Mouse (Mus musculus): ENCODE data around the gene Tjp3.
A peak's percentile ranks its signal among the peaks of the same experiment; 100 is the strongest.

DNA sequence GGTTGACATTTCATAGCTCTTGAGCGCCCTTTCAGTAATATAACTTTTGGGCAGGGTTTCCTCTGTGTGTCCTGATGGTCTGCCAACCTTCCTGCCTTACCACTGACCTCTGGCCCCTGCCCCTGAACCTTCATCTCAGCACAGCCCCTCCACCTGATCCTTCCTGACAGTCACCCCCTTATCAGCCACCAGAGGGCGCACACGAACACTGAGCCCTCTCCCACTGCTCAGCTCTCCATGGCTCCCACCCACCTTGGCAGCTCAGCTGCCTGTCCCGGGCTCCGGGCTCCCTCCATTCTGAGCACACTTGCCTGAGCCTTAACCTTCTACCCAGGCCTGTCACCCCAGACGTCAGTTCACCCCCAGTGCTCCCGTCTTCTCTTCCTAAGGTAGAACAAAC is 2.1 kb downstream of the Tjp3 start:
- peak; percentile 89 for TF ChIP-seq CTCF (IDR thresholded peaks at IDR 0.05; ENCODE audit: borderline replicate concordance, control insufficient read depth, extremely low read depth, insufficient read depth, low read length, poor library complexity)
- TF ChIP-seq POLR2A (IDR thresholded peaks at IDR 0.05; ENCODE audit: control insufficient read depth, extremely low read depth, insufficient read depth, low read length, poor library complexity), result no peak

All from thymus, adult 2 months (tissue).